Mouse (Mus musculus): ENCODE measurements at regions not wholly inside any gene's neighbourhood (a gene's known extent, or its start where the extent isn't known, plus 50 kb on each side); places are given as distances from the start of the nearest gene placed in this dataset.
"Not testable (repeated sequence)": the region's sequence is repeated elsewhere in the genome, so short reads cannot be mapped to it uniquely, and the experiment has no call there.

DNA sequence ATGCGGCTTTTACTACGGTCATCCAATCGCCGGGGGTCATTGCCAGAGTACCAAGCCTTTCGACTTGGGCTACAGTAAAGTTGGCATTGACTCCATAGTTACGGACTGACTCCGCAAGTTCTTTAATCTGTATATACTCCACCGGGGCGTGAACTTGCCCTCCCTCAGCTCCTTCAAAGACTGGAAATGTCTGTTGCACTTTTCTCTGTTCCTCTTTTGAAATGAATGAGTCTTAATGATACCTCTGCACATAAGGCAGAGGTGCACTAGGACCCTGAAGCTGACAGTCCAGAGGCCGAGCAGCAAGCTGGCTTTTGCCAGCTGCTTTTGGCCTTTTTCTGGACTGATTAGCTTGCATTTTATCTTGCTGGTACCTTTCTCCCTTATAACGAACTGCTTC, 1589.2 kb upstream of the Tacstd2 start:
- not testable (repeated sequence) for TF ChIP-seq POLR2A (IDR thresholded peaks at IDR 0.05; ENCODE audit: insufficient read length, low read depth); TCF12 (IDR thresholded peaks at IDR 0.05; ENCODE audit: insufficient read depth, poor library complexity, severe bottlenecking); USF1 (IDR thresholded peaks at IDR 0.05; ENCODE audit: low read depth); MYOG (IDR thresholded peaks at IDR 0.05; ENCODE audit: control insufficient read depth in 1 of 3, insufficient read depth in 1 of 3, insufficient read length in 2 of 3, low read depth in 2 of 3); CEBPB (IDR thresholded peaks at IDR 0.05; ENCODE audit: insufficient read depth, poor library complexity, severe bottlenecking); POLR2AphosphoS2 (IDR thresholded peaks at IDR 0.05; ENCODE audit: insufficient read length, low read depth); SRF (IDR thresholded peaks at IDR 0.05; ENCODE audit: control insufficient read depth, insufficient read length, low read depth); REST (IDR thresholded peaks at IDR 0.05; ENCODE audit: insufficient read depth, insufficient read length); MAX (IDR thresholded peaks at IDR 0.05; ENCODE audit: low read depth); MYOD1 (IDR thresholded peaks at IDR 0.05; ENCODE audit: control insufficient read depth in 1 of 3, insufficient read length in 2 of 3, low read depth in 2 of 3); E2F4 (IDR thresholded peaks at IDR 0.05; ENCODE audit: insufficient read depth)

Measured in myocyte (in vitro differentiated cells).